Mouse (Mus musculus) cortical plate, adult 2 months (tissue): ENCODE measurements at regions not wholly inside any gene's neighbourhood (a gene's known extent, or its start where the extent isn't known, plus 50 kb on each side); places are given as distances from the start of the nearest gene placed in this dataset.

Experiments used
- CTCF ChIP-seq: fragments of 200-500 bp; IDR thresholded peaks from 2 replicates; pipeline ENCODE4 v1.5.1; 2011; ENCODE audit warnings: mild to moderate bottlenecking, control low read depth, low read length; ENCODE audit not compliant: insufficient read depth; ENCODE audit errors: extremely low read depth
- POLR2A ChIP-seq: fragments of 200-500 bp; IDR thresholded peaks from 2 replicates; pipeline ENCODE4 v1.6.1; 2011; ENCODE audit warnings: mild to moderate bottlenecking, low read length, control low read depth; ENCODE audit not compliant: insufficient read depth; ENCODE audit errors: extremely low read depth

- no peak for TF ChIP-seq CTCF
- TF ChIP-seq POLR2A = no peak
Measured at GRCm38 (mm10) chr7:137859681-137860080, 422.3 kb downstream of the Glrx3 start.
